Mouse (Mus musculus): ENCODE measurements around the gene Carns1. TPM values are rescaled to one million over a fixed set of nuclear protein-coding genes. Genes with fewer than 3 reads are reported as not detected.

Gene Carns1
- total RNA-seq, 2 experiments from 2014 or later, result 5.1 to 9.2 TPM

Small RNA genes within 50 kb of the gene (microRNA-seq; reads per million reads assigned to microRNA genes)
- gene Gm26115, result 0 reads per million in 2 experiments

Other genes starting within 250 kb of the Carns1 start
- gene Aldh3b1, start 245.7 kb downstream of the Carns1 start, total RNA-seq (2021), result 1 to 10 TPM; 3.0 to 4.2 TPM
- 10 to 100 TPM; 14.6 to 16.6 TPM for gene Unc93b1, start 240.3 kb downstream of the Carns1 start, total RNA-seq (2021)
- gene Aldh3b3, start 216.8 kb downstream of the Carns1 start, total RNA-seq (2021), result under 1 TPM in 1 of 2 experiments, not detected in 1; 0.23 TPM
- 1 to 10 TPM; 1.1 to 1.3 TPM for gene Aldh3b2, start 203.2 kb downstream of the Carns1 start, total RNA-seq (2021)
- 1 to 10 TPM; 2.6 to 5.2 TPM for gene Acy3, start 188.9 kb downstream of the Carns1 start, total RNA-seq (2021)
- gene Tbx10, start 182.7 kb downstream of the Carns1 start, total RNA-seq (2021), result not detected
- gene Nudt8, start 174.9 kb downstream of the Carns1 start, total RNA-seq (2021), result 10 to 100 TPM in 1 of 2 experiments, 1 to 10 TPM in 1; 8.9 to 10.8 TPM
- gene Gm49405, start 174.9 kb downstream of the Carns1 start, total RNA-seq (2021), result 1 to 10 TPM; 1.0 to 1.5 TPM
- gene Doc2g, start 172.2 kb downstream of the Carns1 start, total RNA-seq (2021), result 1 to 10 TPM; 3.5 to 4.9 TPM
- gene Ndufv1, start 162.7 kb downstream of the Carns1 start, total RNA-seq (2021), result 100 to 1,000 TPM; 265 to 266 TPM
- 100 to 1,000 TPM; 353 to 399 TPM for gene Gstp1, start 137.5 kb downstream of the Carns1 start, total RNA-seq (2021)
- gene Gstp2, start 129.5 kb downstream of the Carns1 start, total RNA-seq (2021), result 10 to 100 TPM; 40.5 to 55.2 TPM
- not detected for gene Gstp3, start 115.9 kb downstream of the Carns1 start, total RNA-seq (2021)
- not detected for gene Cabp2, start 93.9 kb downstream of the Carns1 start, total RNA-seq (2021)
- gene Cdk2ap2, start 78.3 kb downstream of the Carns1 start, total RNA-seq (2021), result 10 to 100 TPM; 33.6 to 37.3 TPM
- gene Pitpnm1, start 75.5 kb downstream of the Carns1 start, total RNA-seq (2021), result 100 to 1,000 TPM; 210 to 214 TPM
- gene Aip, start 49.6 kb downstream of the Carns1 start, total RNA-seq (2021), result 100 to 1,000 TPM; 121 to 126 TPM
- under 1 TPM; 0.12 TPM for gene Gpr152, start 35.7 kb downstream of the Carns1 start, total RNA-seq (2021)
- gene Cabp4, start 31.4 kb downstream of the Carns1 start, total RNA-seq (2021), result under 1 TPM; 0.26 to 0.63 TPM
- 10 to 100 TPM; 77.9 to 81.3 TPM for gene Coro1b, start 26.9 kb downstream of the Carns1 start, total RNA-seq (2021)
- gene Ptprcap, start 21.9 kb downstream of the Carns1 start, total RNA-seq (2021), result 1 to 10 TPM; 1.3 to 2.3 TPM
- 10 to 100 TPM; 32.5 to 34.5 TPM for gene Rps6kb2, start 12.1 kb downstream of the Carns1 start, total RNA-seq (2021)
- gene Tbc1d10c, start 15.8 kb upstream of the Carns1 start, total RNA-seq (2021), result 1 to 10 TPM; 1.0 to 1.1 TPM
- gene Ppp1ca, start 16.6 kb upstream of the Carns1 start, total RNA-seq (2021), result 100 to 1,000 TPM; 303 to 333 TPM
- 10 to 100 TPM in 1 of 2 experiments, 1 to 10 TPM in 1; 7.2 to 10.1 TPM for gene Rad9a, start 26.2 kb upstream of the Carns1 start, total RNA-seq (2021)
- 1 to 10 TPM; 1.5 to 1.9 TPM for gene Clcf1, start 38.8 kb upstream of the Carns1 start, total RNA-seq (2021)
- gene AC109138.7, start 38.9 kb upstream of the Carns1 start, total RNA-seq (2021), result not detected
- 10 to 100 TPM; 13.4 to 18.2 TPM for gene Pold4, start 56.4 kb upstream of the Carns1 start, total RNA-seq (2021)
- gene Ssh3, start 93.7 kb upstream of the Carns1 start, total RNA-seq (2021), result 10 to 100 TPM; 49.2 to 52.4 TPM
- 10 to 100 TPM; 67.2 to 71.2 TPM for gene Ankrd13d, start 107.7 kb upstream of the Carns1 start, total RNA-seq (2021)
- gene Grk2, start 130.7 kb upstream of the Carns1 start, total RNA-seq (2021), result 100 to 1,000 TPM; 224 to 230 TPM
- gene Kdm2a, start 222.8 kb upstream of the Carns1 start, total RNA-seq (2021), result 10 to 100 TPM; 74.0 to 77.0 TPM

Data from left cerebral cortex, adult 18-20 months (tissue).